Mouse (Mus musculus) B cell, adult 2 months (primary cell): ENCODE data around the gene Ache.
"Not testable (repeated sequence)": the region's sequence is repeated elsewhere in the genome, so short reads cannot be mapped to it uniquely, and the experiment has no call there.

Experiments used
- DNase-seq, 2 experiments: peaks; one replicate each; pipeline ENCODE4 v3.0.0; 2022

The Ache gene

GRCm38 (mm10) chr5:137287032-137287952 lies at the start of gene Ache:
Gene Ache (plus strand): TSS chr5:137287519.
- DNase-seq = peak; percentile 30 to 36

- no peak for DNase-seq
Measured at GRCm38 (mm10) chr5:137263897-137264720, 23.2 kb upstream of the Ache start.

GRCm38 (mm10) chr5:137264787-137265186 lies 22.5 kb upstream of the Ache start:
- no peak for DNase-seq

GRCm38 (mm10) chr5:137268131-137268910 lies 19.0 kb upstream of the Ache start:
- DNase-seq = peak; percentile 56 to 62

GRCm38 (mm10) chr5:137277360-137278342 lies 9.7 kb upstream of the Ache start:
- DNase-seq = no peak

GRCm38 (mm10) chr5:137284411-137284810 lies 2.9 kb upstream of the Ache start:
- not testable (repeated sequence) for DNase-seq

GRCm38 (mm10) chr5:137285045-137285444 lies 2.3 kb upstream of the Ache start:
- DNase-seq = peak; percentile 83 to 84

GRCm38 (mm10) chr5:137285986-137286385 lies 1.3 kb upstream of the Ache start:
- no peak for DNase-seq

- DNase-seq = peak; percentile 88
Measured at GRCm38 (mm10) chr5:137286655-137287031, 676 bp upstream of the Ache start.

GRCm38 (mm10) chr5:137287953-137288743 lies 829 bp downstream of the Ache start:
- DNase-seq = peak; percentile 40 to 44

GRCm38 (mm10) chr5:137288999-137289470 lies 1.7 kb downstream of the Ache start:
- peak; percentile 59 to 60 for DNase-seq

- DNase-seq = no peak
Measured at GRCm38 (mm10) chr5:137289591-137290365, 2.5 kb downstream of the Ache start.

GRCm38 (mm10) chr5:137290677-137291076 lies 3.4 kb downstream of the Ache start:
- peak; percentile 68 for DNase-seq

- no peak for DNase-seq
Measured at GRCm38 (mm10) chr5:137291381-137291926, 4.1 kb downstream of the Ache start.

GRCm38 (mm10) chr5:137293282-137293681 lies 6.0 kb downstream of the Ache start:
- peak; percentile 72 to 73 for DNase-seq

- peak; percentile 97 to 98 for DNase-seq
Measured at GRCm38 (mm10) chr5:137293839-137294743, 6.8 kb downstream of the Ache start, which contains the start of gene Ufsp1. Gene Ufsp1 (plus strand): TSS chr5:137294629.

- DNase-seq = no peak
Measured at GRCm38 (mm10) chr5:137294744-137295093, 7.4 kb downstream of the Ache start.

- no peak for DNase-seq
Measured at GRCm38 (mm10) chr5:137295296-137295695, 8.0 kb downstream of the Ache start.
